Mouse (Mus musculus) megakaryocyte, embryonic 14.5 days (primary cell): ENCODE results near the gene Vsig10. TPM values are rescaled to one million over a fixed set of nuclear protein-coding genes. Genes with fewer than 3 reads are reported as not detected.
A peak's percentile ranks its signal among the peaks of the same experiment; 100 is the strongest.
"Not testable (repeated sequence)": the region's sequence is repeated elsewhere in the genome, so short reads cannot be mapped to it uniquely, and the experiment has no call there.

Experiments
- H3K27me3 ChIP-seq: replicated peaks from 2 replicates; pipeline ENCODE3; 2012; ENCODE audit warnings: inconsistent platforms
- H3K36me3 ChIP-seq: replicated peaks from 2 replicates; pipeline ENCODE3; 2012; ENCODE audit warnings: low read length, inconsistent platforms, mixed read lengths
- H3K4me1 ChIP-seq: 2 replicates; pipeline ENCODE4 v1.6.1; 2012; ENCODE audit warnings: inconsistent platforms
- H3K4me3 ChIP-seq: replicated peaks from 2 replicates; pipeline ENCODE3; 2012; ENCODE audit warnings: moderate library complexity, mild to moderate bottlenecking, inconsistent platforms
- H3K9me3 ChIP-seq: 2 replicates; pipeline ENCODE4 v1.6.1; 2012; ENCODE audit warnings: inconsistent platforms
- FLI1 ChIP-seq: IDR thresholded peaks from 2 replicates; pipeline ENCODE4 v1.6.1; 2012; ENCODE audit warnings: low read length, inconsistent platforms, mixed read lengths
- GATA1 ChIP-seq: IDR thresholded peaks from 3 replicates; pipeline ENCODE4 v1.6.1; 2012; ENCODE audit warnings: mixed read lengths, low read length, inconsistent platforms, borderline replicate concordance
- polyA plus RNA-seq: library from polyadenylated mRNA; stranded (reverse); fragments of >175 nt; gene quantifications from 2 replicates; pipeline ENCODE4 v1.2.3, GENCODE M21; 2012; ENCODE audit warnings: low replicate concordance; ENCODE audit not compliant: insufficient read depth

Gene Vsig10
- polyA plus RNA-seq, 1 experiment: 0.23 TPM

DNA sequence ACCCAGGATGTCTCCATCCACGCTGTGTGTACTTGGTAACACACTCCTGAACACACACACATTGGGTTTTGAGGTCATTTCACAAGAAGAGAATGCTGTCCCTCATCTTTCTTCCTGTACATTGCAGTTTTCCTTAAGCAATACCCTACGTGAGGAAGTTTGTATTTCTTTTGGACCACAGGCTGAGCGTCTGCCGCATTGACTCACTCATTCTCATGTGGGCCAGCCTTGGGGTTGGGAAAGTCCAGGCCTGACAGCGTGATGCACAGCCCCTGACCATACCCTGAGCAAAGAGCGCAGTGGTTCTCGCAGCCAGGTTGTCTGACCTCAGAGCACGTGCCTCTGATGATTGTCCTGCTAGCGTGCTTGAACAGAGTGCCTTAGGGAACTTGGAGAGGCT, 54.5 kb downstream of the Vsig10 start:
- Histone ChIP-seq H3K4me1 (peaks cover 6% of the 10 kb centered on the region; the same call in 1 of the 2 replicates), H3K36me3 (peaks cover 92% of the 10 kb centered on the region), H3K27me3 (no peaks in the 10 kb centered on the region), H3K9me3 (no peaks in the 10 kb centered on the region), H3K4me3 (peak overlapping the region; percentile 25)
- TF ChIP-seq GATA1 (no peak), FLI1 (no peak)

DNA sequence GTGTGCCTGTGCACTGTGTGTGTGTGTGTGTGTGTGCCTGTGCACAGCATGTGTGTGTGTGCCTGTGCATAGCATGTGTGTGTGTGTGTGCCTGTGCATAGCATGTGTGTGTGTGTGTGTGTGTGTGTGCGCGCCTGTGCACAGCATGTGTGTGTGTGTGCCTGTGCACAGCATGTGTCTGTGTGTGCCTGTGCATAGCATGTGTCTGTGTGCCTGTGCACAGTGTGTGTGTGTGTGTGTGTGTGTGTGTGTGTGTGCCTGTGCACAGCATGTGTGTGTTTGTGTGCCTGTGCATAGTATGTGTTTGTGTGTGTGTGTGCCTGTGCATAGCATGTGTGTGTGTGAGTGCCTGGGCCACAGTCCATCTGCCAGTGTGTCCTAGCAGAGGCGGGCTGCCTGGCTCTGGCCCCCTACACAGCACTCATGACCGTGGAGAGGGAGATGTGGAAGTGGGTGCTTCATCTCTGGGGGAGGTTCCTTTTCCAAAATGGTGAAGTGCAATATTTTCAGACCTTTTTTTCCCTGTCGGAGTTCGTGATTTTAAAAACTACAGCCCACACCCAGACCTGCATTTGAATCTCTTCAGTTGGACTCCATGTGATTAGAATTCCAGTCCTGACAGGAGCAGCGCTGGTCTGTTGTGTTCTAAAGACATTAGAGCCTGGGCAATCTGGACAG, 55.6 kb downstream of the Vsig10 start:
- TF ChIP-seq GATA1 (no peak; the same call in 2 of the 3 replicates), FLI1 (no peak)
- H3K27me3 ChIP-seq: no peaks in the 10 kb centered on the region
- peak overlapping the region; percentile 74 for H3K4me3 ChIP-seq
- peaks cover 6% of the 10 kb centered on the region; the same call in 1 of the 2 replicates for H3K4me1 ChIP-seq
- no peaks in the 10 kb centered on the region for H3K9me3 ChIP-seq
- peaks cover 92% of the 10 kb centered on the region for H3K36me3 ChIP-seq

DNA sequence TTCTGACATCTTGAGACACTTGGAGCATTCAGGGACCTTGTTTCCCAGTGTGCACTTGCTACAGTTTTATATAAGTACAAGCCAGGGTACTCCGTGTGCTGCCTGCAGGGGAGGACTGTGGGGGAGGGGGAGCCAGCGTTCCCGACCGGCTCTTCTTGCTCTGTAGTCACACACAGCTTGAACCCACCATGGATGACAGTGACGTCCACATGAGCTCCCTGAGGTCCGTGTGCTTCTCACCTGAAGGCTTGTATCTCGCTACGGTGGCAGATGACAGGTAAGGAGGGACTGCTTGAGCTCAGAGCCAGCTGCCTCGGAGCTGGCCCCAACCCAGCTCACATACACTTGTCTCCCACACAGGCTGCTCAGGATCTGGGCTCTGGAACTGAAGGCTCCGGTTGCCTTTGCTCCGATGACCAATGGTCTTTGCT, 57.5 kb downstream of the Vsig10 start:
- Histone ChIP-seq H3K4me1 (peaks cover 15% of the 10 kb centered on the region), H3K27me3 (no peaks in the 10 kb centered on the region), H3K4me3 (no peak overlapping the region), H3K9me3 (no peaks in the 10 kb centered on the region), H3K36me3 (peaks cover 92% of the 10 kb centered on the region)
- TF ChIP-seq FLI1 (no peak), GATA1 (no peak)

DNA sequence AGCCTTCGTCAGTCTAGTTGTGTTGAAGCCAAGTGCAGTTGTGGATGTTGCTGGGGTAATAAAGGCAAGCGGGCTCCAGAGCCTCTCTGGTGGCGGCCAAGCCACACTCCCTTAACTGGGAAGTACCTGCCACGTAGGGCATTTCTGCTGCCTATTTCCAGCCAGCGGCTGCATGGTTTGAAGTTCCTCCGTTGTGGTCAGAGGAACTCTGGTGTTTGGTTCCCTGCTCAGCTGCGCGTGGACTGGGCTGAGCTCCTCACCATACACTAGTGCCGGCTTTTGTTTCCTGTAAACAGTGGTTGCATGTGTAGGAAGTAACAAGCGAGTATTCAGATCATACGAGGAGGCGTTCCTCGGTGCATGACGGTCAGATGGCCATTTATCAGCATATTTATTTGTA, 58.8 kb downstream of the Vsig10 start:
- Histone ChIP-seq H3K36me3 (peaks cover 92% of the 10 kb centered on the region), H3K4me1 (peaks cover 24% of the 10 kb centered on the region)
- H3K27me3 ChIP-seq, H3K9me3 ChIP-seq, H3K4me3 ChIP-seq: not testable (repeated sequence)

DNA sequence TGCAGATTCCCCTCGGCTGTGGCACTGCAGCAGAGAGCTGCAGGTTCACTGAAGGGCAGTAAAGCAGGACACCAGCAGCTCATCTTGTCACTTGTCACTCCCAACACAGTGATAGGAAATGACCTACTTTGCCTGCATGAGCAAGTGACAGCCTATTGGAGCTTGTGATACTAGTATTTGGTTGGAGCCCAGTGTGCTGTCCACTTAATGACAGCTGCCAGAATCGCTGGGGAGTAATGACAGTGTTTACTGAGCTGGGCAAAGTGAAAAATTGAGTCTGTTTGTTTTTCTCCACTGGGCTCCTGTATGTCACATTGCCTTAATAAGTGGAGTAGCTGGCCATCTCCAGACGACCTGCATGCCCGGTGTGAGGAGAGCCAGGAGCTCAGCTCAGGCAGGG, 61.3 kb downstream of the Vsig10 start:
- TF ChIP-seq GATA1 (no peak), FLI1 (no peak)
- H3K4me3 ChIP-seq: no peak overlapping the region
- H3K36me3 ChIP-seq: peaks cover 92% of the 10 kb centered on the region
- peaks cover 22% of the 10 kb centered on the region for H3K4me1 ChIP-seq
- no peaks in the 10 kb centered on the region for H3K27me3 ChIP-seq
- no peaks in the 10 kb centered on the region for H3K9me3 ChIP-seq

DNA sequence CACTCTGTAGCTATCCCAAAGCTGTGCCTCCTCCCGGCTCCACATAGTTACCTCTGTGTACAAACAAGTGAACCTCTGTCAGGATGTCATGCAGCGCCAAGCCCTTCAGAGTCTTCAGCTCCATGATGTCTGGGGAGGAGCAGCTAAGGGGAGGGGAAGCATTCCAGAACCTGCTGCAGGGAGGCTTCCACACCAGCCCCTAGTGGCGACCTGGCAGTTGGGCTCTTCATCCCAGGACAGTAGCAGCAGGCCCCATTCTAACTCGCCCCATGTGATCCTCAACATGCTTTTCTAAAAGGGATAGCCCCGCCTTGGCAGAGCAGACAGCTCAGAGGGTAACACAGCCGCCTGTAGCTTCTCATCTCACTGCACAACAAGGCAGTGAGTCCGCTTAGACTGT, 62.9 kb downstream of the Vsig10 start:
- H3K36me3 ChIP-seq: peaks cover 92% of the 10 kb centered on the region
- no peaks in the 10 kb centered on the region for H3K9me3 ChIP-seq
- peaks cover 22% of the 10 kb centered on the region for H3K4me1 ChIP-seq
- H3K27me3 ChIP-seq: no peaks in the 10 kb centered on the region
- no peak for TF ChIP-seq GATA1
- TF ChIP-seq FLI1: no peak
- no peak overlapping the region for H3K4me3 ChIP-seq

DNA sequence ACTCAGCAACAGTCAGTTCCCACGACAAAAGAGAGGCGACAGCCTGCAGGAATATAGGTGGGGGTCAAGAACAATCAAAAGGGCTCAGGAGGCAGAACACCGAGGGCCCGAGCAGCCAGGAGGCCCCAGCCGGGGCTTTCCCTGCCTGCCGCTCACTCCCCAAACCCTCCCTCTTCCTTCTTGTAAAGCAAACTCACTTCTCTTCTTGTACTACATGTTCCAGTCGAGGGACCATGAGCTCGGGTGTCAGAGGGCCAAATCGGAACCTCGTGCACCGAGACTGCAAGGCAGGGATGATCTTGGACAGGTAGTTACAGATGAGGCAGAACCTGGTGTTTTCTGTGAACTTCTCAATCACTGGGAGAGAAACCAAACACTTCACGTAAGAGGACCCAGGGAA, 64.3 kb downstream of the Vsig10 start:
- TF ChIP-seq GATA1 (no peak), FLI1 (no peak)
- Histone ChIP-seq H3K4me3 (no peak overlapping the region), H3K9me3 (no peaks in the 10 kb centered on the region), H3K27me3 (no peaks in the 10 kb centered on the region), H3K4me1 (peaks cover 36% of the 10 kb centered on the region), H3K36me3 (peaks cover 92% of the 10 kb centered on the region)

DNA sequence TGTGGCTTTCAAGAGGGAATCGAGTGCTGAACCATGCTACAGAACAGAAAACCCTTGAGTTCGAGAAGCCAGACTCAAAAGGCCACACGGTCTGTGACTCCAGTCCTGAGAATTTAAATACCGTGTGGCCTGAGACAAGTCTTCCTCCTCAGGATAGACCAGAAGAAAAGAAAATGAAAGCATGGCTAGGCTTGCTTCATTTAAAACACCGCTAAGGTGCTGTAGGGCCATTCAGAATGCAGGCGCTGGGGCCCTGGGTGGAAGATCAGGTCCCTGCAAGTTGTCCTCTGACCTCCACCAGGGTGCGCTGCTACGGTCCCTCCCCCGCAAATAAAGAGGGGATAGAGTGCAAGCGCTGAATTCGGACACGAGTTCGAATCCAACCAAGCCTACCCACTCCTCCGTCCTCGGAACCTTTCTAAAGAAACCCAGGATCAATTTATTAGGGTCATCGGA, 69.4 kb downstream of the Vsig10 start:
- H3K9me3 ChIP-seq: peaks cover 20% of the 10 kb centered on the region
- peaks cover 33% of the 10 kb centered on the region for H3K4me1 ChIP-seq
- peak overlapping the region; percentile 94 for H3K4me3 ChIP-seq
- no peaks in the 10 kb centered on the region for H3K27me3 ChIP-seq
- H3K36me3 ChIP-seq: peaks cover 46% of the 10 kb centered on the region
- TF ChIP-seq GATA1 (no peak), FLI1 (no peak)

DNA sequence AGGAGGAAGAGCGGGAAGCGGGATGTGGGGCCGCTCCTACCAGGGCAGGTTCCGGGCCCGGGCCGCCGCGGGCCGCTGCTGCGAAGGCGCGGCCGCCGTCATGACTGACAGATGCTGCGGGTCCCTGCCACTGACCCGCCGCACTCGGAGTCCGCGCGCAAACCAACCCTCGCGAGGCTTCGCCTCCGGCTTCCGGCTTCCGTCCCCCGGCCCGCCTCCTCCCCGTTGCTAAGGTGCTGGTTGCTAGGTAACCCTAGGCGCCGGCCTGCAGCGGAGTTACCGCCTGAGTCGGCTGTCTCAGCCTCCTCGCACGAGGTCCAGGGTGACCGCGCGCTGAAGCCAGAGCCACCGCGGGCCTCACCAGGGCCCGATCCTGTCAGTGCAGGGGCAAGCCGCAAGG, 70.0 kb downstream of the Vsig10 start, which contains the start of gene Rfc5:
Gene Rfc5, minus strand, starts transcription at position 171 of the 400 bp plus-strand sequence.
- TF ChIP-seq FLI1: peak; percentile 29; the same call in 1 of the 2 replicates
- TF ChIP-seq GATA1: no peak
- Histone ChIP-seq H3K36me3 (peaks cover 40% of the 10 kb centered on the region), H3K27me3 (no peaks in the 10 kb centered on the region), H3K9me3 (peaks cover 24% of the 10 kb centered on the region), H3K4me3 (peak within 1 kb of the TSS; percentile 94), H3K4me1 (peaks cover 30% of the 10 kb centered on the region)

DNA sequence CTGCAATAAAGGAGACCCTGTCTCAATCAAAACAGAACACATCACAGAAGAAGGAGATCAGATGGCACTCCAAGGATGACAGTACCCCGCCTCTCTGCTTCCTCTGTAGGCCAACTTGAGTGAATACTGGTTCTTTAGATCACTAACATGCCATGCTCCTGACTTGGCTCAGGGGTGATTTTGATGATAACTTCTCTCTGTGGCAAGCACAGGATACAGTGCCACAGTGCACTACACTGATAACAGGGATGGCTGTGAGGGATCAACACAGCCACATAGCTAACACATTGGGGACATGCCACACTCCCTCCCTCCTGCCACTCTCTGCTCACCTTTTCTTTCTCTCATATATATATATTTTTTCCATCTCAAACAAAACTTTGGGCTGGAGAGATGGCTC, 72.0 kb downstream of the Vsig10 start:
- TF ChIP-seq GATA1: no peak
- TF ChIP-seq FLI1: no peak
- Histone ChIP-seq H3K4me1 (peaks cover 30% of the 10 kb centered on the region), H3K9me3 (peaks cover 33% of the 10 kb centered on the region)

DNA sequence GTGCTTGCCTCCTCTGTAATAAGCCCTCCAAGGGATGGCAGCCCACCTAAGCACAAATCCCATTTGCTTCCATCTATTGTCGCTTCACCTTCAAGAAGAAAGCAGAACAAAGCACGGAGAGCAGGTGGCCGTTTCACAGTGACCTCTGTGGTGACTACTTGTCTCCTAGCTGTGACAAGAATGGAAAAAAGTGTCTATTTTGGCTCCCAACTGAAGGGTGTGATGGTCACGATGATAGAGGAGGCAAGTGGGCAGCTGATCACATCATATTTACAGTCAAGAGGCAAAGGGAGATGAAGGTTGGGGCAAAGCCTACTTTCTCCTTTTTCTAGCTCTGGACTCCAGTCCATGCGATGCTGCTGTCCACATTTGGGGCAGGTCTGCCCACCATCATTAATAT, 77.0 kb downstream of the Vsig10 start:
- H3K4me1 ChIP-seq: peaks cover 12% of the 10 kb centered on the region
- peaks cover 36% of the 10 kb centered on the region for H3K9me3 ChIP-seq
- peaks cover 3% of the 10 kb centered on the region for H3K36me3 ChIP-seq
- peaks cover 2% of the 10 kb centered on the region for H3K27me3 ChIP-seq
- no peak overlapping the region for H3K4me3 ChIP-seq
- no peak for TF ChIP-seq FLI1
- no peak for TF ChIP-seq GATA1

More for the DNA sequence above, 72.0 kb downstream of the Vsig10 start:
- peak overlapping the region; percentile 50 for H3K4me3 ChIP-seq
- H3K36me3 ChIP-seq: peaks cover 20% of the 10 kb centered on the region
- H3K27me3 ChIP-seq: peaks cover 2% of the 10 kb centered on the region
